Mouse (Mus musculus) midbrain, embryonic 15.5 days (tissue): ENCODE results near the gene Tmprss15. TPM values are rescaled to one million over a fixed set of nuclear protein-coding genes. Genes with fewer than 3 reads are reported as not detected.

Experiments
- ATAC-seq: fragments of 200-750 bp; cut with Nextera tagmentation; replicated peaks from 2 replicates; pipeline ENCODE4 v1.8.0; 2017; ENCODE audit warnings: moderate TSS enrichment
- H3K27ac ChIP-seq: fragments of 300-500 bp; sonication (generic); 2 replicates; pipeline ENCODE4 v1.5.1; 2015; ENCODE audit warnings: mild to moderate bottlenecking, inconsistent platforms
- H3K27me3 ChIP-seq: fragments of 300-500 bp; sonication (generic); replicated peaks from 2 replicates; pipeline ENCODE4 v1.6.1; 2015; ENCODE audit warnings: inconsistent platforms
- H3K36me3 ChIP-seq: fragments of 300-500 bp; sonication (generic); replicated peaks from 2 replicates; pipeline ENCODE4 v1.6.1; 2015; ENCODE audit warnings: inconsistent platforms
- H3K4me1 ChIP-seq: fragments of 300-500 bp; sonication (generic); 2 replicates; pipeline ENCODE4 v1.6.1; 2015; ENCODE audit warnings: inconsistent platforms
- H3K4me2 ChIP-seq: fragments of 300-500 bp; sonication (generic); 2 replicates; pipeline ENCODE4 v1.6.1; 2015; ENCODE audit warnings: inconsistent platforms, mild to moderate bottlenecking, moderate library complexity
- H3K4me3 ChIP-seq: fragments of 300-500 bp; sonication (generic); 2 replicates; pipeline ENCODE4 v1.5.1; 2015; ENCODE audit warnings: mild to moderate bottlenecking, inconsistent platforms
- H3K9ac ChIP-seq: fragments of 300-500 bp; sonication (generic); 2 replicates; pipeline ENCODE4 v1.6.1; 2015; ENCODE audit warnings: mild to moderate bottlenecking, inconsistent platforms
- H3K9me3 ChIP-seq: fragments of 300-500 bp; sonication (generic); 2 replicates; pipeline ENCODE4 v1.6.1; 2016; ENCODE audit warnings: inconsistent platforms
- WGBS: fragments of 180-500 bp; shearing (Covaris S2); methylation state at CpG from one replicate; pipeline ENCODE4 v1.1.7; 2015; ENCODE audit warnings: mixed read lengths; 5-methylcytosine and 5-hydroxymethylcytosine counted together
- polyA plus RNA-seq: library from polyadenylated mRNA; unstranded; fragments of >200 nt; fragmentation: Nextera tagmentation; extraction: Ambion mirVana; gene quantifications from 2 replicates; pipeline ENCODE4 v1.2.1, GENCODE M21; 2015

Tmprss15 gene
- not detected in 2 replicates for polyA plus RNA-seq

GRCm38 (mm10) chr16:79090997-79091396, at the start of gene Tmprss15:
Gene Tmprss15 (minus strand): TSS chr16:79091097.
- Histone ChIP-seq H3K9ac (no peak within 1 kb of the TSS), H3K27me3 (no peaks in the 10 kb centered on the region), H3K4me3 (no peak within 1 kb of the TSS), H3K4me2 (no peak within 1 kb of the TSS), H3K27ac (no peak within 1 kb of the TSS), H3K36me3 (no peaks in the 10 kb centered on the region), H3K4me1 (no peaks in the 10 kb centered on the region), H3K9me3 (no peaks in the 10 kb centered on the region)
- 93% methylated on average over 4 of the region's 4 CpGs for WGBS
- no peak for ATAC-seq

GRCm38 (mm10) chr16:79114879-79115278, 24.0 kb upstream of the Tmprss15 start:
- Histone ChIP-seq H3K9me3 (no peaks in the 10 kb centered on the region), H3K36me3 (no peaks in the 10 kb centered on the region), H3K4me1 (peaks cover 6% of the 10 kb centered on the region), H3K27ac (no peak overlapping the region), H3K4me3 (no peak overlapping the region), H3K27me3 (no peaks in the 10 kb centered on the region), H3K9ac (no peak overlapping the region), H3K4me2 (no peak overlapping the region)
- WGBS, result 51% methylated on average over 1 of the region's 1 CpGs
- ATAC-seq, result peak; percentile 66; the same call in 1 of the 2 replicates

GRCm38 (mm10) chr16:79109516-79109915, 18.6 kb upstream of the Tmprss15 start:
- H3K4me2 ChIP-seq, result no peak overlapping the region
- no peak overlapping the region for H3K9ac ChIP-seq
- no peaks in the 10 kb centered on the region for H3K27me3 ChIP-seq
- H3K4me1 ChIP-seq, result no peaks in the 10 kb centered on the region
- no peak overlapping the region for H3K4me3 ChIP-seq
- H3K27ac ChIP-seq, result no peak overlapping the region
- no peaks in the 10 kb centered on the region for H3K36me3 ChIP-seq
- WGBS, result 21% methylated on average over 1 of the region's 1 CpGs
- H3K9me3 ChIP-seq, result no peaks in the 10 kb centered on the region
- no peak for ATAC-seq

- ATAC-seq, result no peak
- H3K27me3 ChIP-seq, result no peaks in the 10 kb centered on the region
- no peaks in the 10 kb centered on the region for H3K36me3 ChIP-seq
- H3K4me1 ChIP-seq, result no peaks in the 10 kb centered on the region
- no peaks in the 10 kb centered on the region for H3K9me3 ChIP-seq
- no peak overlapping the region for H3K9ac ChIP-seq
- no peak overlapping the region for H3K4me2 ChIP-seq
- H3K27ac ChIP-seq, result no peak overlapping the region
- 64% methylated on average over 5 of the region's 5 CpGs for WGBS
- no peak overlapping the region for H3K4me3 ChIP-seq
Observed at GRCm38 (mm10) chr16:79108969-79109368, 18.1 kb upstream of the Tmprss15 start.

- Histone ChIP-seq H3K27me3 (no peaks in the 10 kb centered on the region), H3K4me3 (no peak overlapping the region), H3K4me2 (no peak overlapping the region), H3K9me3 (no peaks in the 10 kb centered on the region), H3K36me3 (no peaks in the 10 kb centered on the region), H3K9ac (no peak overlapping the region), H3K4me1 (no peaks in the 10 kb centered on the region), H3K27ac (no peak overlapping the region)
- no peak for ATAC-seq
- WGBS, result 66% methylated on average over 2 of the region's 2 CpGs
Observed at GRCm38 (mm10) chr16:79100325-79100724, 9.4 kb upstream of the Tmprss15 start.

GRCm38 (mm10) chr16:79098321-79098720, 7.4 kb upstream of the Tmprss15 start:
- no peaks in the 10 kb centered on the region for H3K9me3 ChIP-seq
- WGBS, result 91% methylated on average over 2 of the region's 2 CpGs

GRCm38 (mm10) chr16:79086550-79086949, 4.3 kb downstream of the Tmprss15 start:
- H3K27me3 ChIP-seq, result no peaks in the 10 kb centered on the region
- H3K9me3 ChIP-seq, result no peaks in the 10 kb centered on the region
- no peak overlapping the region for H3K4me2 ChIP-seq
- H3K27ac ChIP-seq, result no peak overlapping the region
- no peak overlapping the region for H3K4me3 ChIP-seq
- no peaks in the 10 kb centered on the region for H3K4me1 ChIP-seq
- 90% methylated on average over 6 of the region's 6 CpGs for WGBS
- no peaks in the 10 kb centered on the region for H3K36me3 ChIP-seq
- H3K9ac ChIP-seq, result no peak overlapping the region
- no peak for ATAC-seq

More at GRCm38 (mm10) chr16:79098321-79098720, 7.4 kb upstream of the Tmprss15 start:
- Histone ChIP-seq H3K27ac (no peak overlapping the region), H3K4me2 (no peak overlapping the region), H3K4me3 (no peak overlapping the region), H3K4me1 (no peaks in the 10 kb centered on the region), H3K9ac (no peak overlapping the region), H3K36me3 (no peaks in the 10 kb centered on the region), H3K27me3 (no peaks in the 10 kb centered on the region)
- no peak for ATAC-seq

- 93% methylated on average over 1 of the region's 1 CpGs for WGBS
- Histone ChIP-seq H3K27ac (no peak overlapping the region), H3K4me1 (no peaks in the 10 kb centered on the region), H3K36me3 (no peaks in the 10 kb centered on the region), H3K4me2 (no peak overlapping the region), H3K9ac (no peak overlapping the region), H3K4me3 (no peak overlapping the region), H3K9me3 (no peaks in the 10 kb centered on the region), H3K27me3 (no peaks in the 10 kb centered on the region)
- ATAC-seq, result no peak
Observed at GRCm38 (mm10) chr16:79063848-79064247, 27.0 kb downstream of the Tmprss15 start.

- Histone ChIP-seq H3K36me3 (no peaks in the 10 kb centered on the region), H3K9me3 (no peaks in the 10 kb centered on the region), H3K27me3 (no peaks in the 10 kb centered on the region), H3K4me2 (no peak overlapping the region), H3K9ac (no peak overlapping the region), H3K27ac (no peak overlapping the region), H3K4me1 (no peaks in the 10 kb centered on the region), H3K4me3 (no peak overlapping the region)
- 62% methylated on average over 12 of the region's 12 CpGs for WGBS
- ATAC-seq, result peak; percentile 52; the same call in 1 of the 2 replicates
Observed at GRCm38 (mm10) chr16:79058775-79059558, 31.9 kb downstream of the Tmprss15 start.

- Histone ChIP-seq H3K9ac (no peak overlapping the region), H3K27ac (no peak overlapping the region), H3K9me3 (no peaks in the 10 kb centered on the region), H3K36me3 (no peaks in the 10 kb centered on the region), H3K27me3 (no peaks in the 10 kb centered on the region), H3K4me1 (no peaks in the 10 kb centered on the region), H3K4me3 (no peak overlapping the region), H3K4me2 (no peak overlapping the region)
- WGBS, result 87% methylated on average over 2 of the region's 2 CpGs
- ATAC-seq, result no peak
Observed at GRCm38 (mm10) chr16:79032593-79032992, 58.3 kb downstream of the Tmprss15 start.

- Histone ChIP-seq H3K27me3 (no peaks in the 10 kb centered on the region), H3K4me1 (no peaks in the 10 kb centered on the region), H3K9me3 (no peaks in the 10 kb centered on the region), H3K36me3 (no peaks in the 10 kb centered on the region), H3K4me2 (no peak overlapping the region), H3K9ac (no peak overlapping the region), H3K4me3 (no peak overlapping the region), H3K27ac (no peak overlapping the region)
- 85% methylated on average over 2 of the region's 2 CpGs for WGBS
- no peak for ATAC-seq
Observed at GRCm38 (mm10) chr16:79002812-79003211, 88.1 kb downstream of the Tmprss15 start.

- Histone ChIP-seq H3K9ac (no peak overlapping the region), H3K4me1 (no peaks in the 10 kb centered on the region), H3K27ac (no peak overlapping the region), H3K4me2 (no peak overlapping the region), H3K36me3 (no peaks in the 10 kb centered on the region), H3K27me3 (no peaks in the 10 kb centered on the region), H3K9me3 (no peaks in the 10 kb centered on the region), H3K4me3 (no peak overlapping the region)
- no peak for ATAC-seq
- 87% methylated on average over 9 of the region's 9 CpGs for WGBS
Observed at GRCm38 (mm10) chr16:79001679-79002078, 89.2 kb downstream of the Tmprss15 start.

- no peak overlapping the region for H3K4me3 ChIP-seq
- peak; percentile 84 for ATAC-seq
- H3K4me1 ChIP-seq, result 0 out of 2 replicates have a peak, but pooled peaks cover 3% of the 10 kb centered on the region
- H3K4me2 ChIP-seq, result peak overlapping the region; percentile 27; the same call in 1 of the 2 replicates
- H3K9ac ChIP-seq, result no peak overlapping the region
- WGBS, result 34% methylated on average over 8 of the region's 8 CpGs
- H3K36me3 ChIP-seq, result no peaks in the 10 kb centered on the region
- no peaks in the 10 kb centered on the region for H3K27me3 ChIP-seq
- no peaks in the 10 kb centered on the region for H3K9me3 ChIP-seq
- H3K27ac ChIP-seq, result no peak overlapping the region
Observed at GRCm38 (mm10) chr16:78976384-78976783, 114.5 kb downstream of the Tmprss15 start.
